Mouse (Mus musculus): ENCODE results near the gene Ttc27. TPM values are rescaled to one million over a fixed set of nuclear protein-coding genes. Genes with fewer than 3 reads are reported as not detected.

Ttc27 gene
- polyA plus RNA-seq, 1 experiment from 2014 or later = 27.1 TPM

DNA sequence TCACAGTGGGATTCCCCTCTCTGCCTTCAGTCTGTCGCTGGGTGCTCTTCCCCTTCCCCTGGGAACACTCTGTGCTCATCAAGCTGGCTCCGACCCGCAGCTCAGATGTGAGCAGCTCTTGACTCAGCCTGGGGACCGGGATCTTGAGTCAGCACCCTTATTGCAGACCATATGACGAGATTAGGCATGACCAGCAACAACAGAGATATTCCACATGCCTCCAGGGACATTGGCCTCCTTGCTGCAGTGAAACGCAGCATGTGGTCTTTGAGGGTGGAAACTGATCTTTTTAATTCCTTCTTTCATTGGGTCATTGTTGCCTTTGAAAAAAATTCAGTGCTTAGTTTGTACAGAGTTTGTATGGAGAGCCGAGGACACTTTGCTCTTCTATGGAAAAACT, 169.5 kb downstream of the Ttc27 start:
- no peaks in the 10 kb centered on the region for H3K36me3 ChIP-seq
- H3K4me1 ChIP-seq (replicated peaks) = peaks cover 31% of the 10 kb centered on the region
- no peak overlapping the region for H3K27ac ChIP-seq
- H3K4me3 ChIP-seq (replicated peaks) = no peak overlapping the region
- no peaks in the 10 kb centered on the region for H3K9me3 ChIP-seq
- H3K4me2 ChIP-seq = no peak overlapping the region
- WGBS = 69% methylated on average over 7 of the region's 7 CpGs
- ATAC-seq (ENCODE audit: insufficient number of reproducible peaks, insufficient read depth, low FRiP score, low TSS enrichment, low read depth) = no peak
- peaks cover 3% of the 10 kb centered on the region; the same call in 1 of the 2 replicates for H3K27me3 ChIP-seq
- no peak overlapping the region for H3K9ac ChIP-seq (replicated peaks)

DNA sequence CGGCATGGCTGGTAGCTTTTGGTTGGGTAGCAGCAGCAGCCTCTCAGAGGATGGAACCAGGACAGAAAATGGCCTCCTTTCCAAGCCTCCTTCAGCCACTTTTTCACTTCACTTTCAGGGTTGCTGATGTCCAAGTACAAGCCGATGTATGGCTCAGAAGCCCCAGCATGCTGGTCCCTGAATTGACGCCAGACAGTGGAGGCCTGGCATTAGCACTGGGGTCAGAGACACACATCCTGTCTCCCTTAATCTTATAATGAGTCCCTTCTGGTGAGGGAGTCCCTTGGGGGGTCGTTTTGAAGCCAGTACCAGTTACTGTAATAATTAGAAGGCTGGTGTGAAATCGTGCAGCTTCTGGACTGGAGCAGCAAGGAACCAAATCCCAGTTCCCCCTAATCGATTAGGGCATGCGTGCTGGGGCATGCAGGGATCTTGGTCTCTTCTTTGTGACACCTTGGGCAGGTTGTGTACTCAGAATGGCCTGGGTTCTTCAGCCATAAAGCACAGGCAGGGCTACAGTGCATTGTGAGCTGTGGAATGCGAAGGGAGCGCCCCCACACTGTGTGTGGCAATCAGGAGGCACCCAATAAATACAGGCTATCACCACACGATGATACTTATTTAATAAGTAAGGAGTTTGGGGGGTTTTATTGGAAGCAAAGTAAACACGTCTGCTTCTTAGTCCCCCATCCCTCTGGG, 171.5 kb downstream of the Ttc27 start:
- H3K27me3 ChIP-seq = peaks cover 3% of the 10 kb centered on the region; the same call in 1 of the 2 replicates
- H3K4me2 ChIP-seq = peak overlapping the region; percentile 20
- H3K4me3 ChIP-seq (replicated peaks) = no peak overlapping the region
- H3K4me1 ChIP-seq (replicated peaks) = peaks cover 31% of the 10 kb centered on the region
- peak overlapping the region; percentile 69 for H3K27ac ChIP-seq
- WGBS = 24% methylated on average over 11 of the region's 11 CpGs
- no peaks in the 10 kb centered on the region for H3K36me3 ChIP-seq
- ATAC-seq (ENCODE audit: insufficient number of reproducible peaks, insufficient read depth, low FRiP score, low TSS enrichment, low read depth) = peak; percentile 90
- no peak overlapping the region for H3K9ac ChIP-seq (replicated peaks)
- no peaks in the 10 kb centered on the region for H3K9me3 ChIP-seq

DNA sequence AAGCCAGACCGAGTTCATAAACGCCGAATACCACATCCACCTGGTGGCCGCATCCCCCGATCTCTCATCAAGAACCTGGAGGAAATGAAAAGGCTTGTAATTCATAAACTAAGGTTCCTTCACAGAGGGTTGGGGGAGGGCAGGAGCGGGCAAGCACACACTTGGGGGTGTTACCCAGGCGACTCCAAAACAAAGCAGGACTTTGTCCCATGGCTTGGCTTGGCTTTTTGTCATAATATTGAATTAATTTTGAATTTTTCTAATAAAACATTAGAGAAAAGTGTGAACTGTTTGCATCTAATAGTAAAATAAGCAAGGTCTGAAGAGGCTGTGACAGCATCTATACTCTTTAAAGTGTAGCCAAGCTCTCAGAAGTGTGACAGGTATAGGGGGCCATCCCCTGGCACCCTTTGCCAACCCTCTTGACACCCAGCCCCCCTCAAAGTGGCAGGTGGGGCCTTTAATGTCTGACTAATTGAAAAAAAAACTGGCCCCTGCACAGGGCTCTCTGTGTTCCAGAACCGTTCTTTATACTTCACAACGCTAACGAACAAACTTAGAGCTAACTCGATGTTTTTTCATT, 172.1 kb downstream of the Ttc27 start:
- Histone ChIP-seq H3K36me3 (no peaks in the 10 kb centered on the region), H3K4me2 (peak overlapping the region; percentile 20), H3K9me3 (no peaks in the 10 kb centered on the region), H3K4me1 (replicated peaks) (peaks cover 31% of the 10 kb centered on the region), H3K4me3 (replicated peaks) (no peak overlapping the region), H3K9ac (replicated peaks) (no peak overlapping the region), H3K27ac (peak overlapping the region; percentile 36; the same call in 1 of the 2 replicates), H3K27me3 (peaks cover 3% of the 10 kb centered on the region; the same call in 1 of the 2 replicates)
- 35% methylated on average over 11 of the region's 11 CpGs for WGBS
- peak; percentile 90 for ATAC-seq (ENCODE audit: insufficient number of reproducible peaks, insufficient read depth, low FRiP score, low TSS enrichment, low read depth)

DNA sequence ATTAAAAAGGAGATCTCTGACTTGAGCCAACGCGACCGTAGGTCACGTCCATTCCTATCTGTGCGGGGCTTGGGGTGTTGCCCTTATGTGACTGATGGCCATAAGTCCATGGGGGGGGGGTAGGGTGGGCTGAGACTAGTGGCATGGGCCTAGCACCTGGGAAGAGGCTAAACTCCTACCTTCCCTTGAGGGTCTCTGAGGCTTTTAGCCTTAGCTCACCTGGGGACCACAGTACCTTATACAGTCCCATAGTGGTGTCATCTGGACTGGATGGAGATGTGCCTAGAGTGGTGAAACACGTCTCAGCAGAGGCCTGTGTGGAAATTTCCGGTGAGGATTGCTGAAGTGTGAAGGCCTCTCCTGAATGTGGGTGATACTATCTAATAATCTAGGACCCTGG, 184.9 kb downstream of the Ttc27 start:
- Histone ChIP-seq H3K9me3 (peaks cover 8% of the 10 kb centered on the region), H3K4me2 (no peak overlapping the region), H3K27ac (no peak overlapping the region), H3K27me3 (no peaks in the 10 kb centered on the region), H3K4me3 (replicated peaks) (no peak overlapping the region), H3K9ac (replicated peaks) (no peak overlapping the region), H3K4me1 (replicated peaks) (peaks cover 15% of the 10 kb centered on the region), H3K36me3 (no peaks in the 10 kb centered on the region)
- WGBS = 95% methylated on average over 7 of the region's 7 CpGs
- ATAC-seq (ENCODE audit: insufficient number of reproducible peaks, insufficient read depth, low FRiP score, low TSS enrichment, low read depth) = 0 out of 2 replicates have a peak, but pooled peaks have one; percentile 37

DNA sequence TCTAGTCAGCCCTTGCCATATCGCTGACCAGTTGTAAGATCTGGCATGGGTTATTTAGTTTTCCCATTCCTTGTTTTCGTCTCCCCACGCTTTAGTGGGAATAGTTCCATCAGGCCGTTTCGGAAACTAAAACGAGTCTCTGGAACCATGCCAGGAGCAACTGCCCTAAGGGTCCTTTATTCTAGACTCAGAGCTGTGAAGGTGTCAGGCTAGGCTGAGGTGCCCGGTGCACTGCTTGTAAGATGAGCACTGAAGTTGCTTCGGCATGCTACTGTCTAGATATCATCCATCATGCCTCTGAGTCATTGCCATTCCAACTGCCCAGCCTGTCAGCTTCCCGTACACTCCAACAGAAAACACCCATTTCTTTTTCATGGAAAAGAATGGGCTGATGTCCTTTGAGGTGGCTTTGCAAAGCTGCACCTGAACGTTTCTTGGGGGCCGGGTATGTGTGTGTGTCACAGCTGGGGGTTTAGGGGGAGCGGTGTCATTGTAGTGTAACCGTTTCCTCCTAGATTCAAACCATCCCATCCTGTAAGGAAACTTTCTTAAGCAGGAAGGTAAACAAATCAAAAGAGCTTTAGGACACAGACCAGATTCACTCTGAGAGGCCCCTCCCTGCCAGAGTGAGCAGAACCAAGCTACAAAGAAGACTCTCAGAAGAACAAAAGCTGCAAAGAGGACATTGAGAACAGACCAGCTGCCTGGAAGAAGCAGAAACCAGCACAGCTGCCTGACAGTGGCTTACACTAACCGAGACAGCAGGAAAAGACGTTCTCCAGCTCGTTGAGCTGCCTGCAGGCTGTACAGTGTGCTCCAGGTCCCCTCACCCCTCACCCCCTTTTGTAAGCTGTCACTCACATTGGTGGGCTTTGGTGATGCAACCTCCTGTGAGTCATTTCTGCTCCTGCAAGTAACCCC, 186.1 kb downstream of the Ttc27 start:
- Histone ChIP-seq H3K27me3 (no peaks in the 10 kb centered on the region), H3K36me3 (no peaks in the 10 kb centered on the region), H3K4me3 (replicated peaks) (no peak overlapping the region), H3K4me1 (replicated peaks) (peaks cover 15% of the 10 kb centered on the region), H3K9ac (replicated peaks) (no peak overlapping the region), H3K4me2 (no peak overlapping the region), H3K9me3 (peaks cover 8% of the 10 kb centered on the region), H3K27ac (no peak overlapping the region)
- ATAC-seq (ENCODE audit: insufficient number of reproducible peaks, insufficient read depth, low FRiP score, low TSS enrichment, low read depth) = no peak
- WGBS = 56% methylated on average over 16 of the region's 16 CpGs

DNA sequence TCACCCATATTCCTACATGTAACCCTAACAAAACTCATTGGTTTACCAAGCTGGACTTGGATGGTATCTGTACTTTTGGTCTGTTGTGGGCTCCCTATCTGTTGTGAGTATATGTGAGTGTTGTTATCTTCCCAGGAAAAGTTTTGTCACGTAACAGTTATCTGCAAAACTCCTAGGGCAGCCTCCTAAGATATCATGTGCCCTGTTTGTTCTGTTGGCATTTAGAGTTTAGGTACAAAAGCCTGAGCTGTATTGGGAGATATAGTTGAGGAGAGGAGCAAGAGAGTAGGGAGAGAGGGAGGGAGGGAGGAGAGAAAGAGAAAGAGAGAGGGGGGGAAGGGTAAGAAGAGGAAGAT, 186.8 kb downstream of the Ttc27 start:
- Histone ChIP-seq H3K27ac (no peak overlapping the region), H3K27me3 (no peaks in the 10 kb centered on the region), H3K9ac (replicated peaks) (no peak overlapping the region), H3K36me3 (no peaks in the 10 kb centered on the region), H3K4me1 (replicated peaks) (peaks cover 15% of the 10 kb centered on the region), H3K4me3 (replicated peaks) (no peak overlapping the region), H3K4me2 (no peak overlapping the region), H3K9me3 (peaks cover 8% of the 10 kb centered on the region)
- ATAC-seq (ENCODE audit: insufficient number of reproducible peaks, insufficient read depth, low FRiP score, low TSS enrichment, low read depth) = no peak
- WGBS = 91% methylated on average over 1 of the region's 1 CpGs

DNA sequence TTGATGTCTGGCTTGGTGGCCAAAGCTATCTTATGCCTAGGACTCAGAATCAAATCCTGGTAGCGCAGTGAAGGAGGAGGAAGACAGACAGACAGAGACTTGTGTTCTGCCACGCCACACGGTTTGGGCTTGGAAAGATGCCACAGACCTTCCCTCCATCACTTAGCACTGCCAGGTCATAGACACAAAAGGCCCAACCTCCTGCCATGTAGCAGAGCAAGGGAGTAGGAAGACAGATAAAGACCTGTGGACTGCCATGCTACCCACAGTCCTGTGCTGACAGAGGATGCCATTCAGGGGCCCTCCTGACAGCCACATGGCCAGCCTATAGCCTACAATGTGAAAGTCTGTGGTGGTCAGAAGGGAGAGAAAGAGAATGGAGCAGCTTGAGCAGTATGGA, 187.4 kb downstream of the Ttc27 start:
- H3K4me1 ChIP-seq (replicated peaks) = peaks cover 15% of the 10 kb centered on the region
- no peaks in the 10 kb centered on the region for H3K36me3 ChIP-seq
- peaks cover 8% of the 10 kb centered on the region for H3K9me3 ChIP-seq
- 94% methylated on average over 3 of the region's 3 CpGs for WGBS
- H3K4me2 ChIP-seq = no peak overlapping the region
- H3K9ac ChIP-seq (replicated peaks) = no peak overlapping the region
- no peak overlapping the region for H3K27ac ChIP-seq
- no peaks in the 10 kb centered on the region for H3K27me3 ChIP-seq
- no peak overlapping the region for H3K4me3 ChIP-seq (replicated peaks)
- ATAC-seq (ENCODE audit: insufficient number of reproducible peaks, insufficient read depth, low FRiP score, low TSS enrichment, low read depth) = no peak

DNA sequence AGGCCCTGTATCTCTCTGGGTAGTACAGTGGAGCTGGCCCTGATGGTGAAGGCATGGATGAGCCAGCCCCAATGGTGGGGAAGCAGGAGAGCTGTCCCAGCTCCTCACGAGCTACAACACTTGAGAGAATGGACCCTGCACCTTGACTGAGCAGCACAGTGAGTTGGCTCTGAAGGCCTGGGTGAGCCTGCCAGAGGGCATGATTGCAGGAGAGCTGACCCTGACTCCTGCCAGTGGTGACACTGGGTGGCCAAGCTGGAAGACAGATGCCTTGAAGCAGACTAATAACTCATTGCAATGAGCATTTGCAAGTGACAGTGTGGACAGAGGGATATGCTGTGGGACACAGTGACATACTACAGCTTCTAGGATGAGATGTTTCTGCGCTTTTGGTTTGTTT, 195.5 kb downstream of the Ttc27 start:
- Histone ChIP-seq H3K27ac (no peak overlapping the region), H3K9ac (replicated peaks) (no peak overlapping the region), H3K36me3 (no peaks in the 10 kb centered on the region), H3K4me3 (replicated peaks) (no peak overlapping the region), H3K4me2 (no peak overlapping the region), H3K27me3 (no peaks in the 10 kb centered on the region), H3K4me1 (replicated peaks) (no peaks in the 10 kb centered on the region), H3K9me3 (peaks cover 11% of the 10 kb centered on the region; the same call in 1 of the 2 replicates)
- 89% methylated on average over 2 of the region's 2 CpGs for WGBS
- ATAC-seq (ENCODE audit: insufficient number of reproducible peaks, insufficient read depth, low FRiP score, low TSS enrichment, low read depth) = no peak

Other genes with a start within 250 kb of the Ttc27 start
- gene Yipf4, start 228.2 kb upstream of the Ttc27 start, polyA plus RNA-seq (2016; fragmentation: Nextera tagmentation; extraction: Ambion mirVana) = 53.3 and 55.1 TPM in 2 replicates
- gene Birc6, start 189.4 kb upstream of the Ttc27 start, polyA plus RNA-seq (2016; fragmentation: Nextera tagmentation; extraction: Ambion mirVana) = 92.5 and 107 TPM in 2 replicates